8 mouse cellular contexts compared by ENCODE assay signal in the genomic region with DNA sequence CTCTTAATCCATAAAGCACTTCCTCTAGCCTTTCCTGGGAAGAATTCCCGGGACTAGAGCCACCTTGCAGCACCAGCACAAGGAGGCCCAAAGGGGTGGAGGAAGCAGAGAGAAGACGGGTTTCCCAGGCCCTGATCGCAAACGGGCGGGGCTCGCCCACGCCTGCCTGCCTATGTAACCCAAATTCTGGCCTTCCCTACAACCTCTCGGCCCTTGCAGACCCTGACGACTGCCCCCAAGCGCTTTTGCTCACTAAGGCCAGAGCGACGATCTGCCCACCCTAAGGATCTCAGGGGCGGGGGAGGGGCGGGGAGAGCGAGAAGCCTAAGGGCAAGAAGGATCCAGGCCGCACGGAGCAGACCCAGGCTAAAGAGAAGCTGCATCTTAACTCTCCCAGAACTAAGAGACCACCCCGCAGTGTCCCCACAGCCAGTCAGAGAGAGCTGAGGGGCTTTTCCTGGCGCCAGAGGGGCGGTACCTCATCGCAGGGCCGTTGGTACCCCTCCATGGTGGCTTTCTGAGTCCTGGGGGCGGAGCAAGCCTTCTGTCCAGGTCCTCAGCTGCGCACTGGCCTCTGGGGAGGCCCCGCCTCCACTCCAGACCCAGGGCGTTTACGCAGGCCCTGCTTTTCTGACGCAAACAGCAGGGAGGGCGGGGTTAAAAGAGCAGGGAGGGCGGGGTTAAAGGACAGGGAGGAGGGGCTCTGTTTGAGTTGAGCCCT. TPM values are rescaled to one million over a fixed set of nuclear protein-coding genes. Genes with fewer than 3 reads are reported as not detected.
DNase-seq lines count a peak whose midpoint lies in the region; ATAC-seq lines count a peak whose summit lies in the region.

TSS of gene Dynlt3 (minus strand) at position 613 of the 721 bp plus-strand sequence.

- peak; percentile 100 for ATAC-seq in embryonic facial prominence, embryonic 11.5 days (replicated peaks; ENCODE audit: insufficient number of reproducible peaks, low FRiP score, low TSS enrichment, low read depth)
- ATAC-seq in limb, embryonic 13.5 days (ENCODE audit: low FRiP score, low read depth) = peak; percentile 98
- ATAC-seq in midbrain, embryonic 16.5 days = peak; percentile 98

- WGBS in embryonic facial prominence, embryonic 11.5 days = 12% methylated on average over 30 of the region's 30 CpGs
- 5% methylated on average over 29 of the region's 30 CpGs for WGBS in limb, embryonic 13.5 days
- WGBS in midbrain, embryonic 16.5 days = 9% methylated on average over 27 of the region's 30 CpGs

- H3K36me3 ChIP-seq in embryonic facial prominence, embryonic 11.5 days (replicated peaks; ENCODE audit: control insufficient read depth, insufficient read depth, low read depth, low read length) = no peaks in the 10 kb centered on the region
- H3K36me3 ChIP-seq in limb, embryonic 13.5 days = no peaks in the 10 kb centered on the region
- no peaks in the 10 kb centered on the region for H3K36me3 ChIP-seq in midbrain, embryonic 16.5 days (ENCODE audit: control insufficient read depth, insufficient read depth, low read length)

- no peaks in the 10 kb centered on the region for H3K9me3 ChIP-seq in embryonic facial prominence, embryonic 11.5 days (replicated peaks; ENCODE audit: control insufficient read depth, low read length)
- H3K9me3 ChIP-seq in limb, embryonic 13.5 days = no peaks in the 10 kb centered on the region
- H3K9me3 ChIP-seq in midbrain, embryonic 16.5 days (replicated peaks; ENCODE audit: control insufficient read depth, low read length, poor library complexity, severe bottlenecking) = no peaks in the 10 kb centered on the region

- DNase-seq in layer of hippocampus, adult 11-12 months (ENCODE audit: low spot score) = peak; percentile 66
- no peak for DNase-seq in layer of hippocampus, adult 9-10 months (ENCODE audit: low spot score)
- peak; percentile 84 for DNase-seq in embryonic facial prominence, embryonic 11.5 days (ENCODE audit: low spot score)
- DNase-seq in heart, adult 11 months = peak; percentile 99
- DNase-seq in kidney, adult 18-20 months = peak; percentile 79
- DNase-seq in spleen, postnatal 10 days (ENCODE audit: low spot score in 2 of 2) = peak; percentile 35 to 77

- 0 out of 2 replicates have a peak within 1 kb of the TSS, but pooled peaks have one; percentile 35 for H3K27ac ChIP-seq in embryonic facial prominence, embryonic 11.5 days (replicated peaks; ENCODE audit: low read depth, low read length)
- H3K27ac ChIP-seq in limb, embryonic 13.5 days = peak within 1 kb of the TSS; percentile 83
- peak within 1 kb of the TSS; percentile 81 for H3K27ac ChIP-seq in midbrain, embryonic 16.5 days (ENCODE audit: low read length)

- peak within 1 kb of the TSS; percentile 61 for H3K9ac ChIP-seq in embryonic facial prominence, embryonic 11.5 days (replicated peaks; ENCODE audit: low read length)
- H3K9ac ChIP-seq in limb, embryonic 13.5 days = peak within 1 kb of the TSS; percentile 62
- peak within 1 kb of the TSS; percentile 65 for H3K9ac ChIP-seq in midbrain, embryonic 16.5 days (ENCODE audit: low read depth, low read length)

- H3K4me3 ChIP-seq in embryonic facial prominence, embryonic 11.5 days (ENCODE audit: low read depth, low read length) = peak within 1 kb of the TSS; percentile 38
- peak within 1 kb of the TSS; percentile 50 for H3K4me3 ChIP-seq in limb, embryonic 13.5 days
- peak within 1 kb of the TSS; percentile 51 for H3K4me3 ChIP-seq in midbrain, embryonic 16.5 days (ENCODE audit: low read depth, low read length)

- peak within 1 kb of the TSS; percentile 34 for H3K4me2 ChIP-seq in embryonic facial prominence, embryonic 11.5 days (ENCODE audit: low read depth, low read length)
- peak within 1 kb of the TSS; percentile 61 for H3K4me2 ChIP-seq in limb, embryonic 13.5 days (replicated peaks)
- peak within 1 kb of the TSS; percentile 58 for H3K4me2 ChIP-seq in midbrain, embryonic 16.5 days (ENCODE audit: low read length)

- H3K4me1 ChIP-seq in embryonic facial prominence, embryonic 11.5 days (ENCODE audit: control insufficient read depth, insufficient read depth, low read length) = no peaks in the 10 kb centered on the region
- H3K4me1 ChIP-seq in limb, embryonic 13.5 days = no peaks in the 10 kb centered on the region
- H3K4me1 ChIP-seq in midbrain, embryonic 16.5 days (ENCODE audit: control insufficient read depth, insufficient read depth, low read length) = peaks cover 2% of the 10 kb centered on the region; the same call in 1 of the 2 replicates

- no peaks in the 10 kb centered on the region for H3K27me3 ChIP-seq in embryonic facial prominence, embryonic 11.5 days (ENCODE audit: control insufficient read depth, insufficient read depth, low read length)
- H3K27me3 ChIP-seq in limb, embryonic 13.5 days = no peaks in the 10 kb centered on the region
- no peaks in the 10 kb centered on the region for H3K27me3 ChIP-seq in midbrain, embryonic 16.5 days (ENCODE audit: control insufficient read depth, insufficient read depth, low read depth, low read length)

RNA-seq across cellular contexts. Expression of gene Dynlt3, which starts in this region (rescaled TPM):
- 23.5 and 24.9 TPM in 2 replicates for polyA plus RNA-seq in embryonic facial prominence, embryonic 11.5 days (2014; fragmentation: Nextera tagmentation; extraction: Ambion mirVana)
- 29.1 and 29.5 TPM in 2 replicates for polyA plus RNA-seq in limb, embryonic 13.5 days (2015; fragmentation: Nextera tagmentation; extraction: Ambion mirVana)
- 40.4 and 45.1 TPM in 2 replicates for polyA plus RNA-seq in midbrain, embryonic 16.5 days (2015; fragmentation: Nextera tagmentation; extraction: Ambion mirVana)
